Mouse (Mus musculus) mouse trophoblast stem cell (cell line): Measurements from ENCODE around the gene Prep.

ENCODE experiments used
- in situ Hi-C, 2 experiments: fragments of 300-500 bp; cut with MseI, MboI; formaldehyde crosslinking; loops; 2 replicates in 1 of 2; 3 replicates in 1 of 2; pipeline ENCODE4 v1.15.1; 2025

Prep gene

GRCm38 (mm10) chr10:45114462-45114861 is 47.5 kb downstream of the Prep start:
- in situ Hi-C loops, result loop anchor here (25.0 kb wide), 1 partner anchor 248 kb away; no protein-coding TSS in a partner anchor

GRCm38 (mm10) chr10:45116832-45117231 is 49.8 kb downstream of the Prep start:
- in situ Hi-C loops, result loop anchor here (25.0 kb wide), 1 partner anchor 245 kb away; no protein-coding TSS in a partner anchor

- in situ Hi-C loops, result loop anchor here (25.0 kb wide), 1 partner anchor 244 kb away; no protein-coding TSS in a partner anchor
These were observed 51.4 kb downstream of the Prep start for GRCm38 (mm10) chr10:45118389-45118788.

GRCm38 (mm10) chr10:45121637-45122036 is 54.6 kb downstream of the Prep start:
- in situ Hi-C loops, result loop anchor here (25.0 kb wide), 1 partner anchor 241 kb away; no protein-coding TSS in a partner anchor

- in situ Hi-C loops, result loop anchor here (25.0 kb wide), 1 partner anchor 240 kb away; no protein-coding TSS in a partner anchor
These were observed 55.5 kb downstream of the Prep start for GRCm38 (mm10) chr10:45122476-45122875.

GRCm38 (mm10) chr10:45123011-45123410 is 56.0 kb downstream of the Prep start:
- in situ Hi-C loops, result loop anchor here (25.0 kb wide), 1 partner anchor 239 kb away; no protein-coding TSS in a partner anchor

GRCm38 (mm10) chr10:45129105-45129504 is 62.1 kb downstream of the Prep start:
- in situ Hi-C loops, result no loop called here

- in situ Hi-C loops, result no loop called here
These were observed 63.0 kb downstream of the Prep start for GRCm38 (mm10) chr10:45130004-45130403.

GRCm38 (mm10) chr10:45132371-45132770 is 65.4 kb downstream of the Prep start:
- in situ Hi-C loops, result no loop called here

GRCm38 (mm10) chr10:45136806-45137205 is 69.8 kb downstream of the Prep start:
- in situ Hi-C loops, result no loop called here

GRCm38 (mm10) chr10:45139910-45140309 is 72.9 kb downstream of the Prep start:
- in situ Hi-C loops, result no loop called here

- in situ Hi-C loops, result no loop called here
These were observed 73.6 kb downstream of the Prep start for GRCm38 (mm10) chr10:45140474-45141212.

GRCm38 (mm10) chr10:45142359-45142758 is 75.4 kb downstream of the Prep start:
- in situ Hi-C loops, result no loop called here

GRCm38 (mm10) chr10:45144038-45144817 is 77.2 kb downstream of the Prep start:
- in situ Hi-C loops, result no loop called here

GRCm38 (mm10) chr10:45146821-45147220 is 79.8 kb downstream of the Prep start:
- in situ Hi-C loops, result no loop called here

GRCm38 (mm10) chr10:45151137-45151536 is 84.1 kb downstream of the Prep start:
- in situ Hi-C loops, result no loop called here

GRCm38 (mm10) chr10:45151771-45152692 is 85.0 kb downstream of the Prep start:
- in situ Hi-C loops, result no loop called here

- in situ Hi-C loops, result no loop called here
These were observed 87.6 kb downstream of the Prep start for GRCm38 (mm10) chr10:45154557-45155060.

GRCm38 (mm10) chr10:45165851-45166250 is 98.8 kb downstream of the Prep start:
- in situ Hi-C loops, result no loop called here

GRCm38 (mm10) chr10:45173927-45174326 is 106.9 kb downstream of the Prep start:
- in situ Hi-C loops, result no loop called here

GRCm38 (mm10) chr10:45174345-45174744 is 107.3 kb downstream of the Prep start:
- in situ Hi-C loops, result no loop called here
